Mouse (Mus musculus): ENCODE data around the gene Myg1. TPM values are rescaled to one million over a fixed set of nuclear protein-coding genes. Genes with fewer than 3 reads are reported as not detected.

Gene Myg1
- total and polyA plus RNA-seq, 3 experiments = 105 to 132 (median 121) TPM

- Histone ChIP-seq H3K27me3 (replicated peaks) (peaks cover 58% of the 10 kb centered on the region), H3K4me1 (ENCODE audit: control insufficient read depth in 1 of 2, insufficient read depth in 2 of 2) (peaks cover 7% of the 10 kb centered on the region in 2 experiments; a peak in 1 of 4 replicates), H3K79me2 (replicated peaks; ENCODE audit: control insufficient read depth, extremely low read depth, insufficient read depth, poor library complexity, severe bottlenecking) (no peaks in the 10 kb centered on the region), H3K36me3 (replicated peaks in 1 of 2; ENCODE audit: control insufficient read depth in 1 of 2, insufficient read depth in 1 of 2, low read length in 1 of 2) (no peaks in the 10 kb centered on the region), H3K4me2 (ENCODE audit: insufficient read depth, low read depth, poor library complexity, severe bottlenecking) (no peak overlapping the region), H3K9me3 (replicated peaks; ENCODE audit: low read length) (peaks cover 13% of the 10 kb centered on the region), H3K4me3 (replicated peaks in 1 of 3; ENCODE audit: low read depth in 2 of 3, low read length in 2 of 3, poor library complexity in 1 of 3) (no peak overlapping the region), H3K27ac (ENCODE audit: insufficient read depth, low read depth) (no peak overlapping the region), H3K9ac (ENCODE audit: insufficient read depth, low read depth) (no peak overlapping the region)
- no peak for DNase-seq (ENCODE audit: extremely low read depth)
- in situ Hi-C loops (cut with MboI; ENCODE audit: low pct_ligation_motif_present, low pct_unique_long_range_greater_than_20kb, low sequenced_read_pairs) = no loop called here
- TF ChIP-seq ZNF384 (IDR thresholded peaks at IDR 0.05; ENCODE audit: low read depth, low read length) (no peak), UBTF (IDR thresholded peaks at IDR 0.05; ENCODE audit: low read depth, low read length) (no peak), NRF1 (IDR thresholded peaks at IDR 0.05; ENCODE audit: low read depth, low read length) (no peak), GABPA (IDR thresholded peaks at IDR 0.05; ENCODE audit: insufficient replicate concordance, low read depth, low read length) (no peak), USF1 (IDR thresholded peaks at IDR 0.05; ENCODE audit: low read depth, low read length) (no peak), E2F4 (IDR thresholded peaks at IDR 0.05; ENCODE audit: insufficient replicate concordance, low read depth, low read length) (no peak), IRF4 (IDR thresholded peaks at IDR 0.05; ENCODE audit: low read depth, low read length) (no peak), TCF12 (IDR thresholded peaks at IDR 0.05; ENCODE audit: low read depth, low read length) (no peak), ZC3H11A (IDR thresholded peaks at IDR 0.05; ENCODE audit: low read depth, low read length) (no peak)
- dilution Hi-C loops (cut with MboI; ENCODE audit: extremely low pct_ligation_motif_present, extremely low pct_unique_long_range_greater_than_20kb, low sequenced_read_pairs) = no loop called here
Observed at GRCm38 (mm10) chr15:102358834-102359233, 27.3 kb downstream of the Myg1 start.

- H3K4me2 ChIP-seq (ENCODE audit: insufficient read depth, low read depth, poor library complexity, severe bottlenecking) = peak overlapping the region; percentile 72
- no peaks in the 10 kb centered on the region for H3K9me3 ChIP-seq (replicated peaks; ENCODE audit: low read length)
- H3K9ac ChIP-seq (ENCODE audit: insufficient read depth, low read depth) = no peak overlapping the region
- TF ChIP-seq MXI1 (IDR thresholded peaks at IDR 0.05; ENCODE audit: low read depth, low read length) (no peak), POLR2A (IDR thresholded peaks at IDR 0.05; ENCODE audit: low read depth, low read length) (no peak), SMC3 (IDR thresholded peaks at IDR 0.05; ENCODE audit: low read depth, low read length) (no peak), JUN (IDR thresholded peaks at IDR 0.05; ENCODE audit: insufficient read depth, low read depth, low read length) (no peak), MAZ (IDR thresholded peaks at IDR 0.05; ENCODE audit: low read depth, low read length) (no peak), CHD2 (IDR thresholded peaks at IDR 0.05; ENCODE audit: low read length) (no peak), RCOR1 (conservative IDR thresholded peaks at IDR 0.05; ENCODE audit: low read depth, low read length) (no peak), HCFC1 (IDR thresholded peaks at IDR 0.05; ENCODE audit: low read depth, low read length) (no peak), USF1 (IDR thresholded peaks at IDR 0.05; ENCODE audit: low read depth, low read length) (no peak), BHLHE40 (IDR thresholded peaks at IDR 0.05; ENCODE audit: low read depth, low read length) (no peak), ZNF384 (IDR thresholded peaks at IDR 0.05; ENCODE audit: low read depth, low read length) (no peak), MAX (IDR thresholded peaks at IDR 0.05; ENCODE audit: low read length) (no peak), NELFE (IDR thresholded peaks at IDR 0.05; ENCODE audit: low read depth, low read length) (no peak), IRF4 (IDR thresholded peaks at IDR 0.05; ENCODE audit: low read depth, low read length) (no peak), NRF1 (IDR thresholded peaks at IDR 0.05; ENCODE audit: low read depth, low read length) (no peak), TBP (conservative IDR thresholded peaks at IDR 0.05; ENCODE audit: low read depth, low read length) (no peak), RAD21 (IDR thresholded peaks at IDR 0.05; ENCODE audit: low read depth, low read length) (no peak), TCF12 (IDR thresholded peaks at IDR 0.05; ENCODE audit: low read depth, low read length) (no peak)
- no peak overlapping the region for H3K4me3 ChIP-seq (replicated peaks in 1 of 3; ENCODE audit: low read depth in 2 of 3, low read length in 2 of 3, poor library complexity in 1 of 3)
- no peak for DNase-seq (ENCODE audit: extremely low read depth)
- in situ Hi-C loops (cut with MboI; ENCODE audit: low pct_ligation_motif_present, low pct_unique_long_range_greater_than_20kb, low sequenced_read_pairs) (no loop called here), dilution Hi-C loops (cut with MboI; ENCODE audit: extremely low pct_ligation_motif_present, extremely low pct_unique_long_range_greater_than_20kb, low sequenced_read_pairs) (no loop called here)
- peaks cover 77% of the 10 kb centered on the region for H3K27me3 ChIP-seq (replicated peaks)
- H3K4me1 ChIP-seq (ENCODE audit: control insufficient read depth in 1 of 2, insufficient read depth in 2 of 2) = peaks cover 7 to 13% of the 10 kb centered on the region in 2 experiments; a peak in 3 of 4 replicates
- no peak overlapping the region for H3K27ac ChIP-seq (ENCODE audit: insufficient read depth, low read depth)
- no peaks in the 10 kb centered on the region for H3K79me2 ChIP-seq (replicated peaks; ENCODE audit: control insufficient read depth, extremely low read depth, insufficient read depth, poor library complexity, severe bottlenecking)
- no peaks in the 10 kb centered on the region for H3K36me3 ChIP-seq (replicated peaks in 1 of 2; ENCODE audit: control insufficient read depth in 1 of 2, insufficient read depth in 1 of 2, low read length in 1 of 2)
Observed at GRCm38 (mm10) chr15:102362648-102363047, 31.1 kb downstream of the Myg1 start.
